Mouse (Mus musculus) hindbrain, embryonic 14.5 days (tissue): Measurements from ENCODE around the gene Eif4e3. TPM values are rescaled to one million over a fixed set of nuclear protein-coding genes. Genes with fewer than 3 reads are reported as not detected.

Experiments used
- ATAC-seq: fragments of 200-750 bp; cut with Nextera tagmentation; 2 replicates; pipeline ENCODE4 v1.8.0; 2017; ENCODE audit warnings: moderate number of reproducible peaks, mild to moderate bottlenecking, moderate TSS enrichment, moderate library complexity; ENCODE audit not compliant: low FRiP score
- DNase-seq: peaks from one replicate; pipeline ENCODE4 v3.0.0-alpha.2; 2015; ENCODE audit warnings: low spot score
- H3K27ac ChIP-seq: fragments of 300-500 bp; sonication (generic); 2 replicates; pipeline ENCODE4 v1.5.1; 2014; ENCODE audit warnings: mild to moderate bottlenecking, moderate library complexity
- H3K27me3 ChIP-seq: fragments of 300-500 bp; sonication (generic); 2 replicates; pipeline ENCODE4 v1.6.1; 2014; ENCODE audit warnings: mild to moderate bottlenecking, low read length, mixed read lengths; ENCODE audit not compliant: control insufficient read depth, insufficient read depth
- H3K36me3 ChIP-seq: fragments of 300-500 bp; sonication (generic); replicated peaks from 2 replicates; pipeline ENCODE4 v1.6.1; 2014; ENCODE audit not compliant: control insufficient read depth, insufficient read depth
- H3K4me1 ChIP-seq: fragments of 300-500 bp; sonication (generic); replicated peaks from 2 replicates; pipeline ENCODE4 v1.6.1; 2014; ENCODE audit warnings: antibody characterized with exemption, low read length, mixed read lengths; ENCODE audit not compliant: control insufficient read depth, insufficient read depth
- H3K4me2 ChIP-seq: fragments of 300-500 bp; sonication (generic); replicated peaks from 2 replicates; pipeline ENCODE4 v1.6.1; 2014; ENCODE audit warnings: mild to moderate bottlenecking, moderate library complexity
- H3K4me3 ChIP-seq: fragments of 300-500 bp; sonication (generic); replicated peaks from 2 replicates; pipeline ENCODE4 v1.5.1; 2014; ENCODE audit warnings: mild to moderate bottlenecking, low read length
- H3K9ac ChIP-seq: fragments of 300-500 bp; sonication (generic); 2 replicates; pipeline ENCODE4 v1.6.1; 2014
- H3K9me3 ChIP-seq: fragments of 300-500 bp; sonication (generic); 2 replicates; pipeline ENCODE4 v1.6.1; 2016; ENCODE audit warnings: low read length; ENCODE audit not compliant: control insufficient read depth
- WGBS: fragments of 180-500 bp; shearing (Covaris S2); extraction: QIAGEN DNeasy Blood & Tissue Kit; methylation state at CpG from one replicate; pipeline ENCODE4 v1.1.7; 2014; 5-methylcytosine and 5-hydroxymethylcytosine counted together
- polyA plus RNA-seq: library from polyadenylated mRNA; unstranded; fragments of >200 nt; fragmentation: Nextera tagmentation; extraction: Ambion mirVana; gene quantifications from 2 replicates; pipeline ENCODE4 v1.2.1, GENCODE M21; 2014

Eif4e3 gene
- polyA plus RNA-seq, 1 experiment from 2014 or later = 6.0 TPM

- no peaks in the 10 kb centered on the region for H3K36me3 ChIP-seq
- WGBS = 77% methylated on average over 7 of the region's 7 CpGs
- DNase-seq = no peak
- H3K9ac ChIP-seq = no peak overlapping the region
- no peak for ATAC-seq
- peaks cover 2% of the 10 kb centered on the region for H3K4me1 ChIP-seq
- H3K4me2 ChIP-seq = no peak overlapping the region
- 0 out of 2 replicates have a peak, but pooled peaks cover 4% of the 10 kb centered on the region for H3K27me3 ChIP-seq
- no peak overlapping the region for H3K27ac ChIP-seq
- no peaks in the 10 kb centered on the region for H3K9me3 ChIP-seq
- no peak overlapping the region for H3K4me3 ChIP-seq
These were observed 46.1 kb downstream of the Eif4e3 start for GRCm38 (mm10) chr6:99620471-99620870.

DNA sequence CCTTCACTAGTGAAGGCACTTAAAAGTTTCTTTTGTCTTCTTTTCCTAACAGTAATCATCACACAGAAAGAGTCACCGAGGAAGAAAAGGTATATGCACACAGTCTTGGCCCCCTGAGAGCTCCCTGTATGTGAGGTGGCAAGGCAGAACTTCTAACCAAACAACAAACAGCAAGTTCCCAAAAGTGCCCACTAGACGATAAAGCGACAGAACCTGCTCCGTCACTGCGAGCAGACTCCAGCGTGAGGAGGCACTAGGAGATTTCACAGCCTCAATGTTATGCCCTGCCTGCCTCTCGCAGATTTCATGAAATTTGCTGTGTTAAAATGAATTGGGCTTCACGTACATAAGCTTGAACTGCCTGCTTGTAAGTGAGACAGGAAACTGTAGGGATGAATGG is 46.6 kb downstream of the Eif4e3 start:
- WGBS = 77% methylated on average over 8 of the region's 8 CpGs
- DNase-seq (no peak), ATAC-seq (no peak)
- Histone ChIP-seq H3K9me3 (no peaks in the 10 kb centered on the region), H3K4me1 (peaks cover 6% of the 10 kb centered on the region), H3K27ac (no peak overlapping the region), H3K27me3 (0 out of 2 replicates have a peak, but pooled peaks cover 4% of the 10 kb centered on the region), H3K9ac (no peak overlapping the region), H3K36me3 (no peaks in the 10 kb centered on the region), H3K4me3 (no peak overlapping the region), H3K4me2 (no peak overlapping the region)

GRCm38 (mm10) chr6:99619466-99619865 is 47.1 kb downstream of the Eif4e3 start:
- H3K9me3 ChIP-seq = no peaks in the 10 kb centered on the region
- H3K4me3 ChIP-seq = no peak overlapping the region
- H3K27me3 ChIP-seq = 0 out of 2 replicates have a peak, but pooled peaks cover 4% of the 10 kb centered on the region
- DNase-seq (no peak), ATAC-seq (no peak)
- H3K4me1 ChIP-seq = peaks cover 8% of the 10 kb centered on the region
- H3K36me3 ChIP-seq = no peaks in the 10 kb centered on the region
- no peak overlapping the region for H3K4me2 ChIP-seq
- no peak overlapping the region for H3K27ac ChIP-seq
- H3K9ac ChIP-seq = no peak overlapping the region
- WGBS = 82% methylated on average over 8 of the region's 8 CpGs

DNA sequence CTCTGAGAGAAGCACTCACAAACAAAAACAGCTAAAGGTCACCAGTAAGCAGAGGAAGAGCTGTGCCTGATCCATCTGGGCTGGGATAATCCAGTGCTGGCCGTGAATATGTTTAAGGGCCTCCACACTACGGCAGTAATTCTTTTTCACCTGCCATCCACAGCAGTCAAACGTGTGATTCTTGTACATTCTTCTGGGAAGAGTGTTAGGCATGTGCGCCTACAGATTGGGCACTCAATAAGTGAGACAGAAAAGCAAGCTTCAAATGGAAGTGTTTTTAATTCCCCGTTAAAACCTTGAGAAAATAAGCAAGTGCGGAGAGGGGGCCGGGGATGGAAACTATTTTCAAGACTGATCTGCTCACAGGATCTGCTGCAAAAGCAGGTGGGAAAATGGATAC is 48.7 kb downstream of the Eif4e3 start:
- 78% methylated on average over 7 of the region's 7 CpGs for WGBS
- Histone ChIP-seq H3K9me3 (no peaks in the 10 kb centered on the region), H3K4me2 (no peak overlapping the region), H3K9ac (no peak overlapping the region), H3K27me3 (peaks cover 13% of the 10 kb centered on the region), H3K4me1 (peaks cover 8% of the 10 kb centered on the region), H3K4me3 (no peak overlapping the region), H3K36me3 (no peaks in the 10 kb centered on the region), H3K27ac (no peak overlapping the region)
- ATAC-seq = no peak
- DNase-seq = no peak

DNA sequence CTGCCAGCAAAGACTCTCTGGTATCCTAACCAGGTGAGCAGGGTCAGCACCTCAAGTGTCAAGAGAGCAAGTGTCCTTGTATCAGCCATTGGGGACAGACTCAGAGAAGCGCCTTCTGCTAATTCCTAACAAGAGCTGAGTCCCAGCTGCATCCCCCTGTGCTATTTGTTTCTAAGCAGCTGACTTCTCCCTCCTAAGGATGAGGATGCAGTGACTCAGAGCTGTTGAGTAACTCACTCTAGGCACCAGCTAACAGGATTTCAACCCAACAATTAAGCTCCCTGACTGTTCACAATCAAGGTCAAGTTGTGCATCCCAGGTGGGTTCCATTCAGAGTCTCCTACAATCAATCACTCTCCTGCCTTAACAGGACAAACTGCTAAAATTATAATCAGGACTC is 49.2 kb downstream of the Eif4e3 start:
- Histone ChIP-seq H3K9ac (no peak overlapping the region), H3K27me3 (peaks cover 16% of the 10 kb centered on the region), H3K9me3 (no peaks in the 10 kb centered on the region), H3K36me3 (no peaks in the 10 kb centered on the region), H3K4me3 (no peak overlapping the region), H3K4me2 (no peak overlapping the region), H3K4me1 (peaks cover 8% of the 10 kb centered on the region), H3K27ac (no peak overlapping the region)
- 70% methylated on average over 1 of the region's 1 CpGs for WGBS
- ATAC-seq (no peak), DNase-seq (no peak)

GRCm38 (mm10) chr6:99615272-99615751 is 51.3 kb downstream of the Eif4e3 start:
- Histone ChIP-seq H3K4me1 (peaks cover 8% of the 10 kb centered on the region), H3K9ac (no peak overlapping the region), H3K36me3 (no peaks in the 10 kb centered on the region), H3K4me3 (no peak overlapping the region), H3K27me3 (peaks cover 16% of the 10 kb centered on the region), H3K9me3 (no peaks in the 10 kb centered on the region), H3K27ac (no peak overlapping the region), H3K4me2 (no peak overlapping the region)
- DNase-seq (no peak), ATAC-seq (no peak)
- WGBS = 5% methylated on average over 10 of the region's 10 CpGs

DNA sequence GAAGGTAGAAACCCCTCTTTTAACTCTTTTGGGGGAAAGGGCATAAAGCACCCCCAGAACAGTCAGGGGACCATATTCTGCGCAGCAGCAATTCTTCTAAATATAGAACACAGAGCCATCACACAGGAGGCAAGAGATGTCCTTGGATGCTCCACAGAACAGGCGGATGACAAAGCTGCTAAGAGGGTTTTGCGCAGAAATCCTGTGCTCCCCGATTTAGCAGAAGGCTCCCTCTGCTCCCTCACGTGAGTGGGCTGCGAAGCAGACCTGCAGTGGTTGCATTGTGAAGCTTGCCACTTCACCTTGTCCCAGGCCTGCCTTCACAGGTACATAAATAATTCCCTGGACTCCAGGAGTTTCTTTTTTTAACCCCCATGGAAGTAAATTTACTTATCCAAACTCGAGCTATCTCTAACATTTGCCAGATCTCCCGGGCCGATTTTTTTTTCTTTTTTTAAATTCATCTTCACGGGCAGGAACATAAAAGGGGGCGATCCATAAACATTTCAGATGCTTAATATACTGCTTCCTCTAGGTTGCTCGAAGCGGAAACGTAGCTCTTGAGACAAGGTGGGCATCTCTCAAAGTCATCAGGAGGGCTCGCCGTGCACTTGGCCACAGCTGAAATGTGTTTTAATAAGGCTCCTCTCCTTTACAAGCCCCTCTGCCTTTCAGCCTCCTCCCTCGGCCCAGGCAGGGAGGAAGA is 51.9 kb downstream of the Eif4e3 start:
- Histone ChIP-seq H3K4me3 (no peak overlapping the region), H3K4me2 (no peak overlapping the region), H3K36me3 (no peaks in the 10 kb centered on the region), H3K27ac (no peak overlapping the region), H3K27me3 (peaks cover 16% of the 10 kb centered on the region), H3K9ac (no peak overlapping the region), H3K4me1 (peaks cover 8% of the 10 kb centered on the region), H3K9me3 (no peaks in the 10 kb centered on the region)
- ATAC-seq (no peak), DNase-seq (no peak)
- WGBS = 58% methylated on average over 17 of the region's 17 CpGs

- H3K4me2 ChIP-seq = no peak overlapping the region
- no peak overlapping the region for H3K9ac ChIP-seq
- no peak overlapping the region for H3K4me3 ChIP-seq
- ATAC-seq = no peak
- peaks cover 8% of the 10 kb centered on the region for H3K4me1 ChIP-seq
- peaks cover 16% of the 10 kb centered on the region for H3K27me3 ChIP-seq
- WGBS = 61% methylated on average over 6 of the region's 6 CpGs
- no peaks in the 10 kb centered on the region for H3K9me3 ChIP-seq
- DNase-seq = no peak
- no peaks in the 10 kb centered on the region for H3K36me3 ChIP-seq
- H3K27ac ChIP-seq = no peak overlapping the region
These were observed 54.7 kb downstream of the Eif4e3 start for GRCm38 (mm10) chr6:99611866-99612265.

GRCm38 (mm10) chr6:99610454-99611427 is 55.8 kb downstream of the Eif4e3 start:
- ATAC-seq = no peak
- no peaks in the 10 kb centered on the region for H3K36me3 ChIP-seq
- H3K27ac ChIP-seq = no peak overlapping the region
- no peak overlapping the region for H3K4me3 ChIP-seq
- no peak overlapping the region for H3K4me2 ChIP-seq
- H3K27me3 ChIP-seq = peaks cover 13% of the 10 kb centered on the region
- no peak for DNase-seq
- peaks cover 8% of the 10 kb centered on the region for H3K4me1 ChIP-seq
- H3K9me3 ChIP-seq = no peaks in the 10 kb centered on the region
- no peak overlapping the region for H3K9ac ChIP-seq
- WGBS = 54% methylated on average over 14 of the region's 14 CpGs
